Mouse (Mus musculus) gastrocnemius, postnatal 14 days (tissue): ENCODE measurements around the gene Vps35. TPM values are rescaled to one million over a fixed set of nuclear protein-coding genes. Genes with fewer than 3 reads are reported as not detected.

ENCODE experiments used
- DNase-seq: peaks from one replicate; pipeline ENCODE4 v3.0.0; 2021; ENCODE audit warnings: mixed read lengths
- intact Hi-C: fragments of 180-260 bp; cut with DNase I; formaldehyde crosslinking; loops from one replicate; pipeline ENCODE4 v1.15.1; 2025; ENCODE audit warnings: low total_unique reads
- total RNA-seq, 2 experiments: library from RNA; stranded (reverse); gene quantifications; 2 replicates each; pipeline ENCODE4 v1.2.3; 2021

The Vps35 gene
- total RNA-seq, 2 experiments from 2014 or later, result 51.5 to 52.4 TPM

DNA sequence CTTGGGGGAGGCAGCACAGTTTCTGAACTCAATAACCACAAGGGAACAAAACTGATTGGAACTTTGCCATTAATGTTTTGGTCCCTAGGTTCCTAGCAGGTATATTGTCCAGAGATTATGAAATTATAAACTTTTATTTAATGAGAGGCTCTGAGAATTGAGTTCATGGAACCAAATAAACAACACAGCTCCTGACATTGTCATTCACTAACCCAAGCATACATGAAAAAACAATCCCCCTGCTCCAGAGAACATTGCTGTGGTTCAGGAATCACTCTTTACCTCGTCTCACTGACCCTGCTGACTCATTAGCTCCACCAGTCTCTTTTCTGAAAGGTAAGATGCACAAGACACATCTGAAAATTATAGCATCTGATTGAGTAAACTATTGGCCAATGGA, 73.9 kb downstream of the Vps35 start, which contains the start of gene Olfr371:
Gene Olfr371 (plus strand): TSS at position 301 of the 400 bp plus-strand sequence.
- intact Hi-C loops, result no loop called here
- DNase-seq, result no peak

GRCm38 (mm10) chr8:85220992-85221391, 78.6 kb downstream of the Vps35 start:
- intact Hi-C loops, result no loop called here
- no peak for DNase-seq

- DNase-seq, result no peak
- intact Hi-C loops, result no loop called here
Observed at GRCm38 (mm10) chr8:85220220-85220619, 79.4 kb downstream of the Vps35 start.

Other genes with a start within 250 kb of the Vps35 start
- 1 to 10 TPM; 3.6 to 4.7 TPM for gene Fbxw9, start 239.7 kb downstream of the Vps35 start, total RNA-seq
- gene Gm5741, start 231.8 kb downstream of the Vps35 start, total RNA-seq, result not detected
- 10 to 100 TPM; 18.2 to 20.2 TPM for gene Dhps, start 228.0 kb downstream of the Vps35 start, total RNA-seq
- gene Wdr83os, start 219.1 kb downstream of the Vps35 start, total RNA-seq, result 10 to 100 TPM; 45.3 to 46.2 TPM
- gene Wdr83, start 218.5 kb downstream of the Vps35 start, total RNA-seq, result 10 to 100 TPM; 13.2 to 15.1 TPM
- 10 to 100 TPM; 13.6 to 14.0 TPM for gene Man2b1, start 216.5 kb downstream of the Vps35 start, total RNA-seq
- gene Zfp791, start 176.7 kb downstream of the Vps35 start, total RNA-seq, result under 1 TPM; 0.86 to 0.92 TPM
- gene Cks1brt, start 147.9 kb downstream of the Vps35 start, total RNA-seq, result not detected
- not detected for gene Olfr371, start 73.8 kb downstream of the Vps35 start, total RNA-seq
- gene Orc6, start 170 bp downstream of the Vps35 start, total RNA-seq, result 1 to 10 TPM; 7.2 to 9.5 TPM
- 1 to 10 TPM; 1.4 to 1.7 TPM for gene Mylk3, start 86.5 kb upstream of the Vps35 start, total RNA-seq
- gene 4921524J17Rik, start 133.0 kb upstream of the Vps35 start, total RNA-seq, result 10 to 100 TPM; 12.5 to 12.8 TPM
- gene Gpt2, start 192.8 kb upstream of the Vps35 start, total RNA-seq, result 100 to 1,000 TPM in 1 of 2 experiments, 10 to 100 TPM in 1; 74.7 to 129 TPM